25 mouse cellular contexts compared by ENCODE assay signal in the genomic region with DNA sequence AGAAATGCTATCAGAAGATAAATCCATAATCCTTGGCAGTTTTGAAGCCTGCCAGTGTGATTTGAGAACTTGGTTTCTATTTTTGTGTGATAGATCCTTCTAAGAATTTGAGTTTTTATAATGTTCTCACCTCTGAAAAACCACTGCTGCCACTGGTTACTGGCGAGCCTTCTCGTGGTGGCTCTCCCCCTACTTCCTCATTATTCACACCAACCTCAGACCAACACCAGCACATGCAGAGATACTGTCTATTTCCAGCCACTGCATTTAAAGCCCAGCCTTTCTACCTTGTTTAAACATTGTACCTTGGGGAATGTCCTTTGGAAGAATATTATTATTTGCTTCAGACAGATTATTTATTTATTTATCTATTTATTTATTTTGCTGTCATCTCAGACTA.
DNase-seq lines count a peak whose midpoint lies in the region; ATAC-seq and TF ChIP-seq lines count a peak whose summit lies in the region.
"Had no signal": no experiment of that assay in that cellular context is flagged by ENCODE, and none has a peak within 500 bp of the region (broad histone marks: within the 10 kb centered on the region; RNA-seq: fewer than 3 reads in every experiment).

No protein-coding gene starts in this region.

- no peaks in the 10 kb centered on the region for H3K9me3 ChIP-seq in stomach, postnatal 0 days (ENCODE audit: control insufficient read depth, low read length)
- no peaks in the 10 kb centered on the region for H3K9me3 ChIP-seq in midbrain, embryonic 16.5 days (replicated peaks; ENCODE audit: control insufficient read depth, low read length, poor library complexity, severe bottlenecking)
- H3K9me3 ChIP-seq: embryonic facial prominence, embryonic 12.5 days; embryonic facial prominence, embryonic 15.5 days; heart, embryonic 15.5 days had no signal

- no peaks in the 10 kb centered on the region for H3K36me3 ChIP-seq in stomach, postnatal 0 days (ENCODE audit: control insufficient read depth, insufficient read depth, low read length)
- H3K36me3 ChIP-seq in midbrain, embryonic 16.5 days (ENCODE audit: control insufficient read depth, insufficient read depth, low read length) = no peaks in the 10 kb centered on the region
- H3K36me3 ChIP-seq: embryonic facial prominence, embryonic 12.5 days; embryonic facial prominence, embryonic 15.5 days; G1E; heart, embryonic 12.5 days; heart, embryonic 15.5 days had no signal

- no peaks in the 10 kb centered on the region for H3K27me3 ChIP-seq in stomach, postnatal 0 days (ENCODE audit: control insufficient read depth, insufficient read depth, low read length)
- no peaks in the 10 kb centered on the region for H3K27me3 ChIP-seq in midbrain, embryonic 16.5 days (ENCODE audit: control insufficient read depth, insufficient read depth, low read depth, low read length)
- H3K27me3 ChIP-seq: embryonic facial prominence, embryonic 12.5 days; embryonic facial prominence, embryonic 15.5 days; heart, embryonic 12.5 days; heart, embryonic 15.5 days; Patski had no signal

- no peak overlapping the region for H3K4me3 ChIP-seq in stomach, postnatal 0 days (ENCODE audit: low read depth, low read length)
- H3K4me3 ChIP-seq in midbrain, embryonic 16.5 days (ENCODE audit: low read depth, low read length) = no peak overlapping the region
- H3K4me3 ChIP-seq: embryonic facial prominence, embryonic 12.5 days; embryonic facial prominence, embryonic 15.5 days; heart, embryonic 12.5 days; heart, embryonic 15.5 days had no signal

- no peaks in the 10 kb centered on the region for H3K4me1 ChIP-seq in stomach, postnatal 0 days (replicated peaks; ENCODE audit: control insufficient read depth, insufficient read depth)
- no peaks in the 10 kb centered on the region for H3K4me1 ChIP-seq in midbrain, embryonic 16.5 days (ENCODE audit: control insufficient read depth, insufficient read depth, low read length)
- H3K4me1 ChIP-seq: embryonic facial prominence, embryonic 12.5 days; embryonic facial prominence, embryonic 15.5 days; heart, embryonic 12.5 days; heart, embryonic 15.5 days had no signal

- H3K4me2 ChIP-seq in stomach, postnatal 0 days (replicated peaks; ENCODE audit: low read depth) = no peak overlapping the region
- H3K4me2 ChIP-seq in midbrain, embryonic 16.5 days (ENCODE audit: low read length) = no peak overlapping the region
- H3K4me2 ChIP-seq: embryonic facial prominence, embryonic 12.5 days; embryonic facial prominence, embryonic 15.5 days; heart, embryonic 12.5 days; heart, embryonic 15.5 days; hindbrain, embryonic 14.5 days had no signal

- no peak for TF ChIP-seq EP300 in stomach, postnatal 0 days (optimal IDR thresholded peaks at IDR 0.05)

- DNase-seq in heart, adult 11 months = peak; percentile 13
- no peak for DNase-seq in heart, adult 9 months (ENCODE audit: low spot score in 2 of 2)
- DNase-seq in right cerebral cortex, adult 18-20 months = no peak
- no peak for DNase-seq in stomach, postnatal 0 days (ENCODE audit: low spot score)
- DNase-seq: adrenal gland, postnatal 10 days; adrenal gland, postnatal 36 days; cerebellum, adult 18-20 months; cerebellum, adult 9-10 months; gastrocnemius, postnatal 25 days; heart, postnatal 10 days; heart, postnatal 36 days had no signal

- H3K27ac ChIP-seq in stomach, postnatal 0 days (replicated peaks) = no peak overlapping the region
- no peak overlapping the region for H3K27ac ChIP-seq in midbrain, embryonic 16.5 days (ENCODE audit: low read length)
- H3K27ac ChIP-seq: embryonic facial prominence, embryonic 12.5 days; embryonic facial prominence, embryonic 15.5 days; heart, embryonic 15.5 days; hindbrain, embryonic 14.5 days; hindbrain, postnatal 0 days had no signal

- WGBS in stomach, postnatal 0 days = 59% methylated on average over 2 of the region's 2 CpGs
- 57% methylated on average over 2 of the region's 2 CpGs for WGBS in midbrain, embryonic 16.5 days

- peak; percentile 97 for ATAC-seq in common myeloid progenitor, adult 5-6 weeks (replicated peaks; ENCODE audit: low read depth, poor library complexity, severe bottlenecking)
- ATAC-seq in megakaryocyte, adult 5-6 weeks (ENCODE audit: poor library complexity, severe bottlenecking) = peak; percentile 57
- no peak for ATAC-seq in stomach, postnatal 0 days (ENCODE audit: low FRiP score, low TSS enrichment)
- ATAC-seq in midbrain, embryonic 16.5 days = no peak
- ATAC-seq: hindbrain, postnatal 0 days; inflammation-experienced regulatory T-cells, adult 6 months; intestine, embryonic 16.5 days; Patski had no signal

- no peak for TF ChIP-seq CTCF in stomach, postnatal 0 days (IDR thresholded peaks at IDR 0.05; ENCODE audit: low read depth)

- H3K9ac ChIP-seq in stomach, postnatal 0 days (ENCODE audit: low read length) = no peak overlapping the region
- H3K9ac ChIP-seq in midbrain, embryonic 16.5 days (ENCODE audit: low read depth, low read length) = no peak overlapping the region
- H3K9ac ChIP-seq: embryonic facial prominence, embryonic 12.5 days; embryonic facial prominence, embryonic 15.5 days; forebrain, postnatal 0 days; heart, embryonic 12.5 days; heart, embryonic 15.5 days; hindbrain, embryonic 14.5 days had no signal

Comparison
In these comparisons a context has a peak if more than half of its experiments do, and no peak if none do; other contexts are left out.
1. ATAC-seq: peak in common myeloid progenitor, adult 5-6 weeks (single experiment) and megakaryocyte, adult 5-6 weeks (single experiment); none in stomach, postnatal 0 days (single experiment) and midbrain, embryonic 16.5 days (single experiment).